Mouse (Mus musculus): ENCODE measurements at regions not wholly inside any gene's neighbourhood (a gene's known extent, or its start where the extent isn't known, plus 50 kb on each side); places are given as distances from the start of the nearest gene placed in this dataset.

GRCm38 (mm10) chr8:8969112-8969950 is 279.0 kb upstream of the Arglu1 start:
- no peak for TF ChIP-seq CTCF (IDR thresholded peaks at IDR 0.05; ENCODE audit: low read depth)
- TF ChIP-seq EP300 (IDR thresholded peaks at IDR 0.05; ENCODE audit: low read depth), result no peak
